Mouse (Mus musculus) neural tube, embryonic 12.5 days (tissue): ENCODE data around the gene Cysrt1. TPM values are rescaled to one million over a fixed set of nuclear protein-coding genes. Genes with fewer than 3 reads are reported as not detected.

Source experiments
- ATAC-seq: fragments of 200-750 bp; cut with Nextera tagmentation; 2 replicates; pipeline ENCODE4 v1.8.0; 2017; ENCODE audit warnings: low read depth, mild to moderate bottlenecking, moderate TSS enrichment, moderate library complexity; ENCODE audit not compliant: low FRiP score
- H3K27ac ChIP-seq: fragments of 300-500 bp; sonication (generic); 2 replicates; pipeline ENCODE4 v1.5.1; 2016
- H3K27me3 ChIP-seq: fragments of 300-500 bp; sonication (generic); replicated peaks from 2 replicates; pipeline ENCODE4 v1.6.1; 2016; ENCODE audit warnings: mild to moderate bottlenecking
- H3K36me3 ChIP-seq: fragments of 300-500 bp; sonication (generic); 2 replicates; pipeline ENCODE4 v1.6.1; 2016; ENCODE audit warnings: mild to moderate bottlenecking
- H3K4me1 ChIP-seq: fragments of 300-500 bp; sonication (generic); 2 replicates; pipeline ENCODE4 v1.6.1; 2016
- H3K4me2 ChIP-seq: fragments of 300-500 bp; sonication (generic); replicated peaks from 2 replicates; pipeline ENCODE4 v1.6.1; 2016; ENCODE audit warnings: mild to moderate bottlenecking
- H3K4me3 ChIP-seq: fragments of 300-500 bp; sonication (generic); 2 replicates; pipeline ENCODE4 v1.5.1; 2016
- H3K9ac ChIP-seq: fragments of 300-500 bp; sonication (generic); 2 replicates; pipeline ENCODE4 v1.6.1; 2016; ENCODE audit warnings: mild to moderate bottlenecking
- H3K9me3 ChIP-seq: fragments of 300-500 bp; sonication (generic); 2 replicates; pipeline ENCODE4 v1.6.1; 2016; ENCODE audit warnings: mild to moderate bottlenecking
- WGBS: fragments of 180-500 bp; shearing (Covaris S2); methylation state at CpG from one replicate; pipeline ENCODE4 v1.1.7; 2016; 5-methylcytosine and 5-hydroxymethylcytosine counted together
- polyA plus RNA-seq: library from polyadenylated mRNA; unstranded; fragments of >200 nt; fragmentation: Nextera tagmentation; extraction: Ambion mirVana; gene quantifications from 2 replicates; pipeline ENCODE4 v1.2.1, GENCODE M21; 2016

Cysrt1 gene
- polyA plus RNA-seq, 1 experiment from 2014 or later: 0.30 TPM

- Histone ChIP-seq H3K27me3 (peaks cover 32% of the 10 kb centered on the region), H3K36me3 (peaks cover 28% of the 10 kb centered on the region), H3K9me3 (no peaks in the 10 kb centered on the region), H3K4me1 (peaks cover 3% of the 10 kb centered on the region; the same call in 1 of the 2 replicates), H3K9ac (peak overlapping the region; percentile 21; the same call in 1 of the 2 replicates), H3K4me2 (peak overlapping the region; percentile 40), H3K4me3 (no peak overlapping the region), H3K27ac (no peak overlapping the region)
- WGBS: 21% methylated on average over 55 of the region's 55 CpGs
- no peak for ATAC-seq
Observed at GRCm38 (mm10) chr2:25195211-25196156, 46.8 kb downstream of the Cysrt1 start.

- no peak overlapping the region for H3K4me3 ChIP-seq
- H3K27me3 ChIP-seq: peaks cover 32% of the 10 kb centered on the region
- 87% methylated on average over 17 of the region's 17 CpGs for WGBS
- H3K36me3 ChIP-seq: peaks cover 19% of the 10 kb centered on the region
- no peak overlapping the region for H3K9ac ChIP-seq
- H3K4me1 ChIP-seq: peaks cover 3% of the 10 kb centered on the region; the same call in 1 of the 2 replicates
- H3K27ac ChIP-seq: no peak overlapping the region
- ATAC-seq: no peak
- no peaks in the 10 kb centered on the region for H3K9me3 ChIP-seq
- H3K4me2 ChIP-seq: peak overlapping the region; percentile 40; the same call in 1 of the 2 replicates
Observed at GRCm38 (mm10) chr2:25194486-25195171, 47.6 kb downstream of the Cysrt1 start.

GRCm38 (mm10) chr2:25194006-25194405, 48.2 kb downstream of the Cysrt1 start:
- Histone ChIP-seq H3K9me3 (no peaks in the 10 kb centered on the region), H3K4me2 (no peak overlapping the region), H3K9ac (no peak overlapping the region), H3K27me3 (peaks cover 32% of the 10 kb centered on the region), H3K4me1 (peaks cover 3% of the 10 kb centered on the region; the same call in 1 of the 2 replicates), H3K4me3 (no peak overlapping the region), H3K27ac (no peak overlapping the region), H3K36me3 (peaks cover 15% of the 10 kb centered on the region)
- WGBS: 85% methylated on average over 5 of the region's 5 CpGs
- ATAC-seq: no peak

GRCm38 (mm10) chr2:25193330-25193770, 48.9 kb downstream of the Cysrt1 start:
- 2% methylated on average over 6 of the region's 6 CpGs for WGBS
- no peak overlapping the region for H3K27ac ChIP-seq

More at GRCm38 (mm10) chr2:25193330-25193770, 48.9 kb downstream of the Cysrt1 start:
- Histone ChIP-seq H3K27me3 (peaks cover 32% of the 10 kb centered on the region), H3K4me3 (no peak overlapping the region), H3K36me3 (peaks cover 9% of the 10 kb centered on the region), H3K4me2 (peak overlapping the region; percentile 30; the same call in 1 of the 2 replicates), H3K9ac (no peak overlapping the region), H3K9me3 (no peaks in the 10 kb centered on the region), H3K4me1 (peaks cover 3% of the 10 kb centered on the region; the same call in 1 of the 2 replicates)
- ATAC-seq: peak; percentile 79

Other genes starting within 250 kb of the Cysrt1 start
- 114 and 120 TPM in 2 replicates for gene Nsmf, start 188.1 kb downstream of the Cysrt1 start, polyA plus RNA-seq
- gene Entpd8, start 162.1 kb downstream of the Cysrt1 start, polyA plus RNA-seq: not detected in 2 replicates
- gene Noxa1, start 147.3 kb downstream of the Cysrt1 start, polyA plus RNA-seq: not detected in 2 replicates
- 96.8 and 97.4 TPM in 2 replicates for gene Nrarp, start 61.7 kb downstream of the Cysrt1 start, polyA plus RNA-seq
- gene Tor4a, start 45.6 kb downstream of the Cysrt1 start, polyA plus RNA-seq: 1.5 and 1.8 TPM in 2 replicates
- 104 and 106 TPM in 2 replicates for gene Nelfb, start 31.0 kb downstream of the Cysrt1 start, polyA plus RNA-seq
- gene Stpg3, start 27.8 kb downstream of the Cysrt1 start, polyA plus RNA-seq: not detected in 2 replicates
- gene Fam166a, start 23.7 kb downstream of the Cysrt1 start, polyA plus RNA-seq: not detected in 2 replicates
- 424 and 437 TPM in 2 replicates for gene Tubb4b, start 17.8 kb downstream of the Cysrt1 start, polyA plus RNA-seq
- not detected in 2 replicates for gene Slc34a3, start 8.1 kb downstream of the Cysrt1 start, polyA plus RNA-seq
- not detected in 2 replicates for gene Rnf224, start 5.7 kb downstream of the Cysrt1 start, polyA plus RNA-seq
- gene Rnf208, start 197 bp downstream of the Cysrt1 start, polyA plus RNA-seq: 46.1 and 47.5 TPM in 2 replicates
- 5.2 and 6.4 TPM in 2 replicates for gene AL732309.1, start 4.4 kb upstream of the Cysrt1 start, polyA plus RNA-seq
- 20.3 and 22.4 TPM in 2 replicates for gene Tmem203, start 13.0 kb upstream of the Cysrt1 start, polyA plus RNA-seq
- 14.4 and 15.2 TPM in 2 replicates for gene Tprn, start 20.2 kb upstream of the Cysrt1 start, polyA plus RNA-seq
- gene Ssna1, start 30.0 kb upstream of the Cysrt1 start, polyA plus RNA-seq: 201 and 204 TPM in 2 replicates
- gene Anapc2, start 30.0 kb upstream of the Cysrt1 start, polyA plus RNA-seq: 142 and 144 TPM in 2 replicates
- gene Tmem210, start 45.7 kb upstream of the Cysrt1 start, polyA plus RNA-seq: not detected in 2 replicates
- gene Lrrc26, start 47.5 kb upstream of the Cysrt1 start, polyA plus RNA-seq: not detected in 2 replicates
- gene Grin1, start 76.7 kb upstream of the Cysrt1 start, polyA plus RNA-seq: 8.1 and 11.3 TPM in 2 replicates
- 70.3 and 71.7 TPM in 2 replicates for gene Man1b1, start 89.9 kb upstream of the Cysrt1 start, polyA plus RNA-seq
- gene Dpp7, start 113.9 kb upstream of the Cysrt1 start, polyA plus RNA-seq: 21.2 and 24.5 TPM in 2 replicates
- 5.6 and 7.2 TPM in 2 replicates for gene Uap1l1, start 123.2 kb upstream of the Cysrt1 start, polyA plus RNA-seq
- gene Sapcd2, start 129.9 kb upstream of the Cysrt1 start, polyA plus RNA-seq: 38.1 and 39.5 TPM in 2 replicates
- 0.75 and 1.5 TPM in 2 replicates for gene Entpd2, start 153.4 kb upstream of the Cysrt1 start, polyA plus RNA-seq
- 241 and 266 TPM in 2 replicates for gene Npdc1, start 156.9 kb upstream of the Cysrt1 start, polyA plus RNA-seq
- gene Fut7, start 180.8 kb upstream of the Cysrt1 start, polyA plus RNA-seq: 0.09 and 0.29 TPM in 2 replicates
- gene Abca2, start 186.3 kb upstream of the Cysrt1 start, polyA plus RNA-seq: 10.0 and 10.2 TPM in 2 replicates
- 1.7 and 2.3 TPM in 2 replicates for gene Clic3, start 214.4 kb upstream of the Cysrt1 start, polyA plus RNA-seq
- 49.5 and 52.5 TPM in 2 replicates for gene Paxx, start 218.6 kb upstream of the Cysrt1 start, polyA plus RNA-seq
- 1.1 and 1.4 TPM in 2 replicates for gene Ptgds, start 227.6 kb upstream of the Cysrt1 start, polyA plus RNA-seq